Mouse (Mus musculus) MEL (cell line): ENCODE measurements around the gene Pnpla5. TPM values are rescaled to one million over a fixed set of nuclear protein-coding genes. Genes with fewer than 3 reads are reported as not detected.
"Not testable (repeated sequence)": the region's sequence is repeated elsewhere in the genome, so short reads cannot be mapped to it uniquely, and the experiment has no call there.

Source experiments
- DNase-seq: peaks from one replicate; pipeline ENCODE4 v3.0.0; 2011; ENCODE audit warnings: low read depth, low spot score
- H3K27ac ChIP-seq: 2 replicates; pipeline ENCODE4 v1.5.1; 2012; ENCODE audit warnings: low read depth, mild to moderate bottlenecking, control low read depth, low read length, moderate library complexity; ENCODE audit not compliant: control insufficient read depth
- H3K27me3 ChIP-seq, 2 experiments: fragments of 150-350 bp in 1 of 2; sonication (generic) in 1 of 2; 2 replicates each; pipeline ENCODE4 v1.6.1; 2012; ENCODE audit warnings: low read length in 2 of 2, mild to moderate bottlenecking in 2 of 2, improper control_type of control experiment in 1 of 2, moderate library complexity in 1 of 2; ENCODE audit not compliant: insufficient read depth in 2 of 2, control insufficient read depth in 1 of 2
- H3K36me3 ChIP-seq, 2 experiments: 2 replicates each; pipeline ENCODE4 v1.6.1; 2012 to 2014; ENCODE audit warnings: low read length in 2 of 2, improper control_type of control experiment in 1 of 2, inconsistent platforms in 1 of 2, mild to moderate bottlenecking in 1 of 2; ENCODE audit not compliant: insufficient read depth in 2 of 2, control insufficient read depth in 1 of 2
- H3K4me1 ChIP-seq, 2 experiments: fragments of 150-350 bp in 1 of 2; sonication (generic) in 1 of 2; 2 replicates each; pipeline ENCODE4 v1.6.1; 2012; ENCODE audit warnings: low read length in 2 of 2, improper control_type of control experiment in 1 of 2, mild to moderate bottlenecking in 1 of 2; ENCODE audit not compliant: insufficient read depth in 2 of 2, control insufficient read depth in 1 of 2
- H3K4me3 ChIP-seq, 2 experiments: fragments of 150-350 bp in 1 of 2; sonication (generic) in 1 of 2; 2 replicates each; pipeline ENCODE4 v1.5.1; 2012; ENCODE audit warnings: low read depth in 2 of 2, low read length in 2 of 2, mild to moderate bottlenecking in 2 of 2, moderate library complexity in 2 of 2, control low read depth in 1 of 2, improper control_type of control experiment in 1 of 2; ENCODE audit not compliant: control insufficient read depth in 1 of 2, insufficient read depth in 1 of 2
- H3K79me2 ChIP-seq: 2 replicates; pipeline ENCODE4 v1.6.1; 2012; ENCODE audit warnings: mild to moderate bottlenecking, low read length, moderate library complexity; ENCODE audit not compliant: control insufficient read depth, poor library complexity, insufficient read depth
- H3K9ac ChIP-seq: 2 replicates; pipeline ENCODE4 v1.6.1; 2012; ENCODE audit warnings: low read depth, mild to moderate bottlenecking, control low read depth, low read length, moderate library complexity; ENCODE audit not compliant: control insufficient read depth, poor library complexity, severe bottlenecking
- H3K9me3 ChIP-seq: fragments of 150-350 bp; sonication (generic); replicated peaks from 2 replicates; pipeline ENCODE4 v1.6.1; 2012; ENCODE audit warnings: mild to moderate bottlenecking, low read length, improper control_type of control experiment, moderate library complexity; ENCODE audit not compliant: insufficient read depth
- CHD1 ChIP-seq: IDR thresholded peaks from 2 replicates; pipeline ENCODE4 v1.6.1; 2012; ENCODE audit warnings: low read depth, mild to moderate bottlenecking, inconsistent platforms, low read length, improper control_type of control experiment
- JUND ChIP-seq: IDR thresholded peaks from 2 replicates; pipeline ENCODE4 v1.6.1; 2011; ENCODE audit warnings: low read depth, mild to moderate bottlenecking, improper control_type of control experiment, low read length
- MAFK ChIP-seq: IDR thresholded peaks from 2 replicates; pipeline ENCODE4 v1.6.1; 2011; ENCODE audit warnings: low read depth, mild to moderate bottlenecking, low read length, improper control_type of control experiment, borderline replicate concordance
- MAZ ChIP-seq: IDR thresholded peaks from 2 replicates; pipeline ENCODE4 v1.6.1; 2012; ENCODE audit warnings: low read depth, mild to moderate bottlenecking, inconsistent platforms, low read length, improper control_type of control experiment
- MYC ChIP-seq: IDR thresholded peaks from 2 replicates; pipeline ENCODE4 v1.6.1; 2011; ENCODE audit warnings: low read depth, mild to moderate bottlenecking, low read length, improper control_type of control experiment, moderate library complexity
- NELFE ChIP-seq: IDR thresholded peaks from 2 replicates; pipeline ENCODE4 v1.6.1; 2011; ENCODE audit warnings: low read depth, low read length, improper control_type of control experiment
- POLR2AphosphoS2 ChIP-seq: IDR thresholded peaks from 2 replicates; pipeline ENCODE4 v1.6.1; 2011; ENCODE audit warnings: low read length, improper control_type of control experiment
- RAD21 ChIP-seq: IDR thresholded peaks from 2 replicates; pipeline ENCODE4 v1.6.1; 2011; ENCODE audit warnings: mild to moderate bottlenecking, low read depth, low read length, improper control_type of control experiment
- SIN3A ChIP-seq: IDR thresholded peaks from 2 replicates; pipeline ENCODE4 v1.6.1; 2012; ENCODE audit warnings: low read length, improper control_type of control experiment, inconsistent platforms
- TAL1 ChIP-seq: IDR thresholded peaks from 2 replicates; pipeline ENCODE4 v1.6.1; 2012; ENCODE audit warnings: mild to moderate bottlenecking, inconsistent platforms, low read length, moderate library complexity, mixed read lengths
- USF1 ChIP-seq: IDR thresholded peaks from 2 replicates; pipeline ENCODE4 v1.6.1; 2014; ENCODE audit warnings: low read depth, mild to moderate bottlenecking, inconsistent platforms, low read length, improper control_type of control experiment, moderate library complexity
- ZKSCAN1 ChIP-seq: IDR thresholded peaks from 2 replicates; pipeline ENCODE4 v1.6.1; 2012; ENCODE audit warnings: low read depth, mild to moderate bottlenecking, inconsistent platforms, low read length, improper control_type of control experiment, moderate library complexity
- polyA plus RNA-seq, 2 experiments: library from polyadenylated mRNA; stranded (reverse) in 1 of 2; unstranded in 1 of 2; fragments of >175 nt in 1 of 2; fragments of >200 nt in 1 of 2; gene quantifications; 2 replicates each; pipeline versions ENCODE4 v1.2.1 to v1.2.4; 2012; ENCODE audit warnings: low replicate concordance in 2 of 2, low read depth in 1 of 2; ENCODE audit not compliant: insufficient read length in 2 of 2, insufficient read depth in 1 of 2, missing spikeins in 1 of 2
- total RNA-seq: library from RNA; depleted of rRNA; stranded (reverse); fragments of 300-350 nt; gene quantifications from 2 replicates; pipeline ENCODE4 v1.2.3, GENCODE M21; 2012

Gene Pnpla5
- total and polyA plus RNA-seq, 3 experiments, result not detected

GRCm38 (mm10) chr15:84166818-84167217 is 43.8 kb upstream of the Pnpla5 start:
- DNase-seq, result no peak
- Histone ChIP-seq H3K4me3 (no peak overlapping the region), H3K36me3 (no peaks in the 10 kb centered on the region), H3K4me1 (no peaks in the 10 kb centered on the region), H3K27me3 (no peaks in the 10 kb centered on the region), H3K79me2 (no peaks in the 10 kb centered on the region)
- TF ChIP-seq NELFE (no peak), ZKSCAN1 (no peak), TAL1 (no peak), POLR2AphosphoS2 (no peak), CHD1 (no peak), SIN3A (no peak), USF1 (no peak), RAD21 (no peak), JUND (no peak)
- TF ChIP-seq, all 39 proteins: peak for 0
- H3K27ac ChIP-seq, result no peak overlapping the region
- no peak overlapping the region for H3K9ac ChIP-seq
- no peaks in the 10 kb centered on the region for H3K9me3 ChIP-seq

GRCm38 (mm10) chr15:84161871-84162270 is 38.9 kb upstream of the Pnpla5 start:
- no peak overlapping the region for H3K9ac ChIP-seq
- no peaks in the 10 kb centered on the region for H3K4me1 ChIP-seq
- H3K36me3 ChIP-seq, result no peaks in the 10 kb centered on the region
- no peaks in the 10 kb centered on the region for H3K79me2 ChIP-seq
- H3K27me3 ChIP-seq, result no peaks in the 10 kb centered on the region
- TF ChIP-seq MAFK (no peak), MAZ (no peak), CHD1 (no peak), MYC (no peak)
- H3K27ac ChIP-seq, result no peak overlapping the region
- no peak overlapping the region for H3K4me3 ChIP-seq
- no peak for DNase-seq
- no peaks in the 10 kb centered on the region for H3K9me3 ChIP-seq

- DNase-seq, H3K36me3 ChIP-seq, H3K9me3 ChIP-seq, H3K27me3 ChIP-seq, H3K9ac ChIP-seq, H3K27ac ChIP-seq, H3K79me2 ChIP-seq, H3K4me1 ChIP-seq, H3K4me3 ChIP-seq: not testable (repeated sequence)
These were observed 34.6 kb upstream of the Pnpla5 start for GRCm38 (mm10) chr15:84157530-84157929.
